Mouse (Mus musculus) limb, embryonic 14.5 days (tissue): ENCODE data around the gene Frmd8. TPM values are rescaled to one million over a fixed set of nuclear protein-coding genes. Genes with fewer than 3 reads are reported as not detected.

ENCODE experiments used
- ATAC-seq: fragments of 200-750 bp; cut with Nextera tagmentation; 2 replicates; pipeline ENCODE4 v1.8.0; 2017; ENCODE audit warnings: low read depth, moderate number of reproducible peaks, moderate TSS enrichment; ENCODE audit not compliant: low FRiP score
- DNase-seq: peaks from one replicate; pipeline ENCODE4 v3.0.0-alpha.2; 2015; ENCODE audit warnings: low spot score
- H3K27ac ChIP-seq: fragments of 300-500 bp; sonication (generic); replicated peaks from 2 replicates; pipeline ENCODE4 v1.5.1; 2014; ENCODE audit warnings: low read depth, mild to moderate bottlenecking, low read length, moderate library complexity, mixed read lengths
- H3K27me3 ChIP-seq: fragments of 300-500 bp; sonication (generic); 2 replicates; pipeline ENCODE4 v1.6.1; 2014; ENCODE audit warnings: low read length, mixed read lengths; ENCODE audit not compliant: control insufficient read depth, insufficient read depth
- H3K36me3 ChIP-seq: fragments of 300-500 bp; sonication (generic); 2 replicates; pipeline ENCODE4 v1.6.1; 2014; ENCODE audit warnings: mild to moderate bottlenecking, low read length, moderate library complexity, mixed read lengths; ENCODE audit not compliant: control insufficient read depth, insufficient read depth
- H3K4me1 ChIP-seq: fragments of 300-500 bp; sonication (generic); 2 replicates; pipeline ENCODE4 v1.6.1; 2014; ENCODE audit warnings: antibody characterized with exemption, low read length, mixed read lengths; ENCODE audit not compliant: control insufficient read depth, insufficient read depth
- H3K4me2 ChIP-seq: fragments of 300-500 bp; sonication (generic); replicated peaks from 2 replicates; pipeline ENCODE4 v1.6.1; 2014; ENCODE audit warnings: low read depth, mild to moderate bottlenecking, low read length, moderate library complexity; ENCODE audit not compliant: severe bottlenecking
- H3K4me3 ChIP-seq: fragments of 300-500 bp; sonication (generic); replicated peaks from 2 replicates; pipeline ENCODE4 v1.5.1; 2014; ENCODE audit warnings: low read length
- H3K9ac ChIP-seq: fragments of 300-500 bp; sonication (generic); 2 replicates; pipeline ENCODE4 v1.6.1; 2014; ENCODE audit warnings: mild to moderate bottlenecking, low read depth, low read length, moderate library complexity; ENCODE audit not compliant: severe bottlenecking
- H3K9me3 ChIP-seq: fragments of 300-500 bp; sonication (generic); 2 replicates; pipeline ENCODE4 v1.6.1; 2016; ENCODE audit warnings: low read length; ENCODE audit not compliant: control insufficient read depth
- POLR2A ChIP-seq: fragments of 200-500 bp; IDR thresholded peaks from 2 replicates; pipeline ENCODE4 v1.8.0; 2012; ENCODE audit warnings: inconsistent platforms, mild to moderate bottlenecking, moderate library complexity, borderline replicate concordance; ENCODE audit not compliant: insufficient read depth, insufficient read length; ENCODE audit errors: extremely low read depth
- WGBS: fragments of 180-500 bp; shearing (Covaris S2); extraction: QIAGEN DNeasy Blood & Tissue Kit; methylation state at CpG from one replicate; pipeline ENCODE4 v1.1.7; 2014; 5-methylcytosine and 5-hydroxymethylcytosine counted together
- polyA plus RNA-seq, 2 experiments: library from polyadenylated mRNA; depleted of rRNA in 1 of 2; stranded (reverse) in 1 of 2; unstranded in 1 of 2; fragments of >200 nt; fragmentation: Nextera tagmentation in 1 of 2; extraction: Ambion mirVana in 1 of 2; gene quantifications; 2 replicates each; pipeline versions ENCODE4 v1.2.1 to v1.2.3; 2012 to 2014

The Frmd8 gene
- polyA plus RNA-seq, 2 experiments: 22.7 TPM

DNA sequence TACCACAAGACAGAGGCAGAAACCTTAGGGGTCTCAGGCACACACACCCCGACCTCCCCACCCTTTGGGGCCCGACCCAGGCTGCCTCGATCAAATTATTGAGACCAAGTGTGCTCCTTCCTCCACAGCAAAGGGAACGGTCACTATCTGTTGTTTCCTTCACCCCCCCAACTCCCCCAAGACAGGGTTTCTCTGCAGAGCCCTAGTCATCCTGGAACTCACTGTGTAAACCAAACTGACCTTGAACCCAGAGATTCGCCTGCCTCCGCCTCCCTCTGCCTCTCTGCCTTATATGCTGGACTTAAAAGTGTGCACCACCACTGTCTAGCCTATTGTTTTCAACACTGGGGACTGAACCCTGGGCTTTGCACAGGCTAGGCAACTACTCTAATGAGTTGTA, 3.4 kb downstream of the Frmd8 start:
- no peak for ATAC-seq

GRCm38 (mm10) chr19:5871273-5871672, 3.8 kb downstream of the Frmd8 start:
- H3K27me3 ChIP-seq: no peaks in the 10 kb centered on the region
- peak overlapping the region; percentile 46 for H3K9ac ChIP-seq
- H3K4me3 ChIP-seq: 0 out of 2 replicates have a peak overlapping the region, but pooled peaks have one; percentile 7
- H3K9me3 ChIP-seq: no peaks in the 10 kb centered on the region
- WGBS: 9% methylated on average over 6 of the region's 7 CpGs
- DNase-seq (no peak), ATAC-seq (peak; percentile 58)
- TF ChIP-seq POLR2A: 0 out of 2 replicates have a peak, but pooled peaks have one; percentile 10
- peak overlapping the region; percentile 29 for H3K4me2 ChIP-seq
- H3K4me1 ChIP-seq: peaks cover 26% of the 10 kb centered on the region
- peak overlapping the region; percentile 70 for H3K27ac ChIP-seq
- H3K36me3 ChIP-seq: peaks cover 45% of the 10 kb centered on the region

More for the DNA sequence above, 3.4 kb downstream of the Frmd8 start:
- Histone ChIP-seq H3K27ac (peak overlapping the region; percentile 70), H3K4me2 (peak overlapping the region; percentile 29), H3K27me3 (no peaks in the 10 kb centered on the region), H3K9me3 (no peaks in the 10 kb centered on the region), H3K4me3 (no peak overlapping the region), H3K36me3 (peaks cover 44% of the 10 kb centered on the region), H3K4me1 (peaks cover 26% of the 10 kb centered on the region), H3K9ac (peak overlapping the region; percentile 46)
- WGBS: 53% methylated on average over 5 of the region's 6 CpGs
- no peak for TF ChIP-seq POLR2A
- DNase-seq: no peak

DNA sequence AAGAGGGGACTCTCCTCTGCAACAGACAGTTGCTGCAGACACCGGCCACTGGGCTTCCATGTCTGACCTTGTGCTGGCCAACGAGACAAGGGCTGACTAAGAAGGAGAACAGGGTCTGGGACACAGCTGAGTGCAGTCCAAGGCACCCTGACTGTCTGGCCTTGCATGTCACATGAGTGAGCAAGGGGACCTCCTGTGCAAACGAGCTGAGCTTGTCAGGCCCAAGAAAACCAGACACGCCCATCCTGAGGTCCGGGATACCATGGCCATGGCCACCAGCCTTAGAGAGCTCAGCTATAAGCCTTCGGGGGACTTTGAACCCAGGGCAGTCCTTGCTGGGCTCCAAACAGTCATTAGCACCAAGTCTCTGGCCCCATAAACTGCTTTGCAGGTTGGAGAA, 7.0 kb downstream of the Frmd8 start:
- ATAC-seq (no peak), DNase-seq (no peak)
- Histone ChIP-seq H3K9me3 (no peaks in the 10 kb centered on the region), H3K4me2 (no peak overlapping the region), H3K27me3 (no peaks in the 10 kb centered on the region), H3K4me1 (peaks cover 14% of the 10 kb centered on the region), H3K9ac (no peak overlapping the region), H3K27ac (no peak overlapping the region), H3K4me3 (no peak overlapping the region), H3K36me3 (peaks cover 74% of the 10 kb centered on the region)
- no peak for TF ChIP-seq POLR2A
- 84% methylated on average over 6 of the region's 6 CpGs for WGBS

- Histone ChIP-seq H3K4me3 (no peak overlapping the region), H3K9me3 (no peaks in the 10 kb centered on the region), H3K4me1 (no peaks in the 10 kb centered on the region), H3K27ac (no peak overlapping the region), H3K36me3 (peaks cover 89% of the 10 kb centered on the region), H3K27me3 (no peaks in the 10 kb centered on the region), H3K4me2 (no peak overlapping the region), H3K9ac (no peak overlapping the region)
- 88% methylated on average over 19 of the region's 20 CpGs for WGBS
- no peak for TF ChIP-seq POLR2A
- DNase-seq (no peak), ATAC-seq (no peak)
These were observed 10.2 kb downstream of the Frmd8 start for GRCm38 (mm10) chr19:5864710-5865398.

DNA sequence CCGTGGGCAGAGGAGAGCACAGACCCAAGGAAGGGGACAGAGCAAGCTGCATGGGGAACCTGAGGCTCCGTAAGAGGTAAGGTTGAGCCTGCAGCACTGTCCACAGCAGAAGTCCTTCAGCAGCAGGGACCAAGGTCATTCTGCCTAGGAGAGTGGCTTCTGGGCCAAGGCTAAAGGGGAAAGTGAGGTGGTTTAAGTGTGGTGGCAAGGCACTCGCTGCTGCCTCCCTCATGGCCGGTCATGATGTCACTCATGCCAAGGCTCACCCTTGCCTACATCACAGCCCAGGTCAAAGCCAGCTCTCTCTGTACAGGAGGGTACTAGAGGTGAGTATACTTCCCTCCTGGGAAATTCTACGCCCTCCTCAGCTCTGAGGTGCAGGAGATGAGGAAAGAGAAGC, 11.3 kb downstream of the Frmd8 start:
- H3K27me3 ChIP-seq: no peaks in the 10 kb centered on the region
- H3K36me3 ChIP-seq: peaks cover 89% of the 10 kb centered on the region
- 94% methylated on average over 5 of the region's 5 CpGs for whole genome bisulfite sequencing
- no peak for DNase-seq
- no peak overlapping the region for H3K27ac ChIP-seq
- H3K4me3 ChIP-seq: no peak overlapping the region
- no peak overlapping the region for H3K9ac ChIP-seq
- ATAC-seq: no peak
- no peaks in the 10 kb centered on the region for H3K4me1 ChIP-seq
- TF ChIP-seq POLR2A: no peak
- H3K9me3 ChIP-seq: no peaks in the 10 kb centered on the region
- H3K4me2 ChIP-seq: no peak overlapping the region
